Mouse (Mus musculus): ENCODE data around the gene Serpina3f.

DNA sequence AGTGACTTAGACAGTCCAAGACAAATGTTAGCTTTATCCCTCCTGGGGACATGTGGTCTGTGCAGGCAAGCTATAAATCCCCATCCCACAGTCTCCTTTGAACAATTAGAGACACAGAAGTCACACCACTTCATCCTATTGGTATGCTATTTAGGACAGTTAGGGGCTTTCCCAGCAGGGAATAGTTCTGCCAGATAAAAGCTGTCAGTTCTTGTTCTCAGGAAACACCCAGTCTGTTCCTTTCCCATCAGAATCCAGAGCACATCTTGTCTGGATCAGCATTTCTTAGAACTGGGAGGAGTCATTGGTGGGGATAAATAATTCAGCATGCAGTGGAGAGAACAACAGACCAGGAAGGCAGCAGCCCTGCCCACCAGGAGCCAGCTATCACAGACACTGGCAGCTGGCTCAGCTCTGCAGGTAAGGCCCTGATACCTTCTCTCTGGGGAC is 33.2 kb downstream of the Serpina3f start:
- no peak for TF ChIP-seq POLR2A (IDR thresholded peaks at IDR 0.05; ENCODE audit: insufficient read length, low read depth)
- TF ChIP-seq MAX (IDR thresholded peaks at IDR 0.05; ENCODE audit: low read depth): no peak

Data from myocyte (in vitro differentiated cells).